Mouse (Mus musculus) G1E-ER4 (cell line): ENCODE measurements around the gene Ttll8. TPM values are rescaled to one million over a fixed set of nuclear protein-coding genes. Genes with fewer than 3 reads are reported as not detected.

Experiments used
- GATA1 ChIP-seq: IDR thresholded peaks from one replicate; pipeline ENCODE4 v1.8.0; 2012; ENCODE audit warnings: low read length, inconsistent platforms
- polyA plus RNA-seq: library from polyadenylated mRNA; stranded (reverse); fragments of >175 nt; gene quantifications from 2 replicates; pipeline ENCODE4 v1.2.3, GENCODE M21; 2012

Ttll8 gene
- polyA plus RNA-seq, 1 experiment = not detected

- no peak for TF ChIP-seq GATA1
Measured at GRCm38 (mm10) chr15:88875625-88876081, 78.6 kb downstream of the Ttll8 start.

- no peak for TF ChIP-seq GATA1
Measured at GRCm38 (mm10) chr15:88874477-88874876, 79.7 kb downstream of the Ttll8 start.

GRCm38 (mm10) chr15:88874061-88874460, 80.2 kb downstream of the Ttll8 start:
- TF ChIP-seq GATA1 = no peak

- TF ChIP-seq GATA1 = no peak
Measured at GRCm38 (mm10) chr15:88870418-88871185, 83.6 kb downstream of the Ttll8 start.

GRCm38 (mm10) chr15:88868024-88868742, 86.0 kb downstream of the Ttll8 start:
- no peak for TF ChIP-seq GATA1

GRCm38 (mm10) chr15:88867368-88868023, 86.7 kb downstream of the Ttll8 start:
- no peak for TF ChIP-seq GATA1

GRCm38 (mm10) chr15:88866934-88867356, 87.3 kb downstream of the Ttll8 start:
- no peak for TF ChIP-seq GATA1

- TF ChIP-seq GATA1 = no peak
Measured at GRCm38 (mm10) chr15:88865888-88866695, 88.1 kb downstream of the Ttll8 start.

GRCm38 (mm10) chr15:88865061-88865460, 89.2 kb downstream of the Ttll8 start:
- no peak for TF ChIP-seq GATA1

- no peak for TF ChIP-seq GATA1
Measured at GRCm38 (mm10) chr15:88864270-88865030, 89.8 kb downstream of the Ttll8 start.

- no peak for TF ChIP-seq GATA1
Measured at GRCm38 (mm10) chr15:88863695-88864231, 90.5 kb downstream of the Ttll8 start.

- no peak for TF ChIP-seq GATA1
Measured at GRCm38 (mm10) chr15:88862881-88863694, 91.1 kb downstream of the Ttll8 start.
